Mouse (Mus musculus) kidney, adult 2 months (tissue): ENCODE results near the gene 4930438A08Rik. TPM values are rescaled to one million over a fixed set of nuclear protein-coding genes. Genes with fewer than 3 reads are reported as not detected.

ENCODE experiments used
- DNase-seq: peaks from one replicate; pipeline ENCODE4 v3.0.0; 2021
- H3K27ac ChIP-seq: fragments of 200-500 bp; 2 replicates; pipeline ENCODE4 v1.5.1; 2012; ENCODE audit warnings: low read depth, low read length, control low read depth, inconsistent platforms; ENCODE audit not compliant: insufficient read depth
- H3K27me3 ChIP-seq: fragments of 200-500 bp; replicated peaks from 2 replicates; pipeline ENCODE4 v1.6.1; 2012; ENCODE audit warnings: mild to moderate bottlenecking, moderate library complexity, low read length, inconsistent platforms; ENCODE audit not compliant: control insufficient read depth, insufficient read depth
- H3K36me3 ChIP-seq: fragments of 200-500 bp; 2 replicates; pipeline ENCODE4 v1.6.1; 2012; ENCODE audit warnings: mild to moderate bottlenecking, moderate library complexity, low read length, inconsistent platforms; ENCODE audit not compliant: control insufficient read depth, insufficient read depth
- H3K4me1 ChIP-seq: fragments of 200-500 bp; 2 replicates; pipeline ENCODE4 v1.6.1; 2011; ENCODE audit warnings: low read length; ENCODE audit not compliant: control insufficient read depth, insufficient read depth
- H3K4me3 ChIP-seq: fragments of 200-500 bp; 2 replicates; pipeline ENCODE4 v1.5.1; 2011; ENCODE audit warnings: mild to moderate bottlenecking, low read depth, low read length, control low read depth; ENCODE audit not compliant: insufficient read depth
- CTCF ChIP-seq: fragments of 200-500 bp; conservative IDR thresholded peaks from 2 replicates; pipeline ENCODE4 v1.5.1; 2011; ENCODE audit warnings: low read depth, mild to moderate bottlenecking, control low read depth, low read length, moderate library complexity, mixed read lengths; ENCODE audit not compliant: insufficient read depth, insufficient read length
- POLR2A ChIP-seq: fragments of 200-500 bp; IDR thresholded peaks from one replicate; pipeline ENCODE4 v1.6.1; 2011; ENCODE audit warnings: low read depth, low read length, control low read depth
- WGBS: fragments of 180-500 bp; shearing (Covaris S2); methylation state at CpG from one replicate; pipeline ENCODE4 v1.1.7; 2018; 5-methylcytosine and 5-hydroxymethylcytosine counted together
- polyA plus RNA-seq: library from polyadenylated mRNA; depleted of rRNA; stranded (reverse); fragments of >200 nt; gene quantifications from 2 replicates; pipeline ENCODE4 v1.2.3, GENCODE M21; 2012

The 4930438A08Rik gene
- polyA plus RNA-seq, 1 experiment: not detected

DNA sequence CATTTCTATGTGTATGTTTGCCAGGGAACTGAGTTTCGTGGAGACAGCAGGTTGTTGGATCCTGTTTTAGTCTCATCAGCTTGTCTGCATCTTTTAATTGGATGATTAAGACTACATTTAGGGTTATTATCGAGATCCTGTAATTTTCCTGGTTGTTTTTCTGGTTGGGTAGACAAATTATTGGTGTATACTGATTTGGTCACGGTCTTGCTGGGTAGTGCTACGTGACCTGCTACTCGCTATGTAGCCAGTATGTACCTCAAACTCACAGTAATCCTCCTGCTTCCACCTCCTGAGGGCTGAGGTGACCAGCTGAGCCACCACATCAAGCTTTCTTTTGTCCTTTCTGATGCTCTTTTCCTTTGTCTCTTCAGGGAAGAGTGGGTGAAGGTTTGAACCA lies 16.8 kb upstream of the 4930438A08Rik start:
- Histone ChIP-seq H3K36me3 (no peaks in the 10 kb centered on the region), H3K4me1 (no peaks in the 10 kb centered on the region), H3K27ac (no peak overlapping the region), H3K4me3 (no peak overlapping the region), H3K27me3 (no peaks in the 10 kb centered on the region)
- 85% methylated on average over 5 of the region's 5 CpGs for WGBS
- no peak for DNase-seq
- no peak for TF ChIP-seq CTCF
- no peak for TF ChIP-seq POLR2A

DNA sequence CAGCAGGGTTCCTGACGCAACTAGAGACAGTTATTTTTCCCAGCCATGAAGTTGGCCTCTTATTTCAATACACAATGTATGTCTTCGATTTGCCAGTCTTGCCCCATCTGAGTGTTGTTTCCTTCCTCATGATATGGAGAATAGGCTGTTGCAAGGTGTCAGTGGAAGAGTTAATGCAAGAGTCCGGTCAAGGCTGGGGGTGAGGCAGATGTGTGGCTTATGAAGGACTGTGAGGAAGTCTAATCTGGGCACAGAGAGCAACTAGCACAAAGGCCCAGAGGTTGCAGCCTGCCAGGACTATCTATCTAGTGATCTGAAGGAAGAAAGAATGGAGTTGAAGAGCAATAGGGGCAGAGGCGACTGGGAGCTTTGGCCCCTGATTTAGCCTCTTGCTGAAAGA lies 14.4 kb upstream of the 4930438A08Rik start:
- 90% methylated on average over 4 of the region's 4 CpGs for WGBS
- no peak overlapping the region for H3K27ac ChIP-seq
- H3K36me3 ChIP-seq: no peaks in the 10 kb centered on the region
- H3K4me3 ChIP-seq: no peak overlapping the region
- no peak for DNase-seq
- H3K27me3 ChIP-seq: no peaks in the 10 kb centered on the region
- H3K4me1 ChIP-seq: no peaks in the 10 kb centered on the region
- no peak for TF ChIP-seq POLR2A
- no peak for TF ChIP-seq CTCF

DNA sequence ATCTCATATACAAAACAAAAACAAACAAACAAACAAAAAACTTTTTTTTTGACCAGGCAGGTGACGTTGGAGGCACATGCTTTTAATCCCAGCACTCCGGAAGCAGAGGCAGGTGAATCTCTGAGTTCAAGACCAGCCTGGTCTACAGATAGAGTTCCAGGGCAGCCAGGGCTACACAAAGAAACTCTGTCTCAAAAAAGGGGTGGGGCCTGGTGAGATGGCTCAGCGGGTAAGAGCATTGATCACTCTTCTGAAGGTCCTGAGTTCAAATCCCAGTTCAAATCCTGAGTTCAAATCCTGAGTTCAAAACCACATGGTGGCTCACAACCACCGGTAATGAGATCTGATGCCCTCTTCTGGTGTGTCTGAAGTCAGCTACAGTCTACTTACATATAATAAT lies 12.8 kb upstream of the 4930438A08Rik start:
- no peak for DNase-seq
- 88% methylated on average over 4 of the region's 4 CpGs for WGBS
- no peaks in the 10 kb centered on the region for H3K36me3 ChIP-seq
- H3K4me1 ChIP-seq: no peaks in the 10 kb centered on the region
- TF ChIP-seq POLR2A: no peak
- no peak for TF ChIP-seq CTCF
- no peak overlapping the region for H3K27ac ChIP-seq
- no peak overlapping the region for H3K4me3 ChIP-seq
- H3K27me3 ChIP-seq: no peaks in the 10 kb centered on the region

- H3K27ac ChIP-seq: no peak overlapping the region
- no peaks in the 10 kb centered on the region for H3K36me3 ChIP-seq
- H3K27me3 ChIP-seq: no peaks in the 10 kb centered on the region
- no peak overlapping the region for H3K4me3 ChIP-seq
- no peaks in the 10 kb centered on the region for H3K4me1 ChIP-seq
- DNase-seq: no peak
- 94% methylated on average over 3 of the region's 3 CpGs for WGBS
- TF ChIP-seq CTCF (no peak), POLR2A (no peak)
Observed at GRCm38 (mm10) chr11:58262336-58262735, 12.3 kb upstream of the 4930438A08Rik start.

DNA sequence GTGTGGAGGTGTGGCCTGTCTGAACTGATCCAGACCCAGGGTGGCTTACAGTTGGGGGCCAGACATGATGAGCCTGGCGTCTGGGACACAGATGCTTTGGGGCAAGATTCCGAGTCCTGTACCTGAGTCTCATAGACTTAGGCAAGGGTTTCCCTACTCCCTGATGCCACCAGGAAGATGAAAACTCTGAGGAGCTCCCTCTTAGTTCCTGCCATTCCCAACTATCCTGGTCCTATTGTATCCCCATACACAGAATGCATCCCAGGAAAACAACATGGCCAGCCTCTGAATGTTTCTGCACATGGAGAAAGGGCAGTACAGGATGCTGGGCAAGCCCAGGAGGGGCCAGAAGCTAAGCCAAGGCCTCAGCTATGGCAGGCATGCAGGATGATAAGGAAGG lies 11.1 kb upstream of the 4930438A08Rik start:
- DNase-seq: no peak
- no peaks in the 10 kb centered on the region for H3K4me1 ChIP-seq
- H3K4me3 ChIP-seq: no peak overlapping the region
- no peaks in the 10 kb centered on the region for H3K27me3 ChIP-seq
- H3K36me3 ChIP-seq: no peaks in the 10 kb centered on the region
- TF ChIP-seq CTCF (no peak), POLR2A (no peak)
- 80% methylated on average over 2 of the region's 2 CpGs for WGBS
- no peak overlapping the region for H3K27ac ChIP-seq

DNA sequence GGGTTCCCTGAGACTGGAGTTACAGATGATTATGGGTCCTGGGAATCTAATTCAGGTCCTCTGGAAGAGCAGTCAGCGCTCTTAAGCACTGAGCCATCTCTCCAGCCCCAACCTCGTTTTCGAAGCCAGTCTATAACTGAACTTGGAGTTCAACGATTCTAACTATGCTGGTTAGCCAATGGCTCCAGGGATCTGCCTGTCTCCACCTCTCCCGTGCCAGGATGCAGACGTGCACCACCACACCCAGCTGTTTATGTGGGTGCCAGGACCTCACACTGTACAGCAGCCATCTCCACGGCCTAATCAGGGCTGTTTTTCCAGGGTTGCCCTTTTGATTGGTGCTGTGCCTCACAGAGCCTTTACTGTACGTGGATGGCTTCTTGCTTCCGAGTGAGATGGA lies 10.1 kb upstream of the 4930438A08Rik start:
- Histone ChIP-seq H3K36me3 (no peaks in the 10 kb centered on the region), H3K27me3 (no peaks in the 10 kb centered on the region), H3K27ac (no peak overlapping the region), H3K4me1 (no peaks in the 10 kb centered on the region), H3K4me3 (no peak overlapping the region)
- DNase-seq: no peak
- 64% methylated on average over 9 of the region's 9 CpGs for WGBS
- TF ChIP-seq POLR2A: no peak
- no peak for TF ChIP-seq CTCF

DNA sequence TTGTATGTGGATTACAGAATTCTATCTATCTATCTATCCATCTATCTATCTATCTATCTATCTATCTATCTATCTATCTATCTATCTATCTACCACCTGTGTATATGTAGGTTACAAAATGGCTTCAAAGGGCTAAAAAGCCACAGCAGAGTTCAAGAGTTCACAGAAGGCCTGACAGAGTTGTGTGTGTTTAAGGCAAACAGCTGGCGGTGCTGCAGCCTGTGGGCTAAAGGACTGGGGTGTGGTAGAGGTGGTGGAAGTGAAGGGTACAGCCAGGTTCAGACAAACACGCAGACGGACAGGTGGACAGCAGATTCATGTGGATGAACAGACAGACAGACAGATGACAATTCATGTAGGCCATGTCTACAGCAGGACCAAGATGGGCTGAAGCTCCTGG lies 6.3 kb upstream of the 4930438A08Rik start:
- WGBS: 95% methylated on average over 3 of the region's 3 CpGs
- no peak for DNase-seq
- H3K4me1 ChIP-seq: no peaks in the 10 kb centered on the region
- no peak for TF ChIP-seq POLR2A
- no peak for TF ChIP-seq CTCF
- H3K4me3 ChIP-seq: no peak overlapping the region
- H3K27ac ChIP-seq: no peak overlapping the region
- H3K27me3 ChIP-seq: no peaks in the 10 kb centered on the region
- H3K36me3 ChIP-seq: no peaks in the 10 kb centered on the region

GRCm38 (mm10) chr11:58275756-58276155 lies 1.2 kb downstream of the 4930438A08Rik start:
- WGBS: 80% methylated on average over 4 of the region's 4 CpGs
- no peaks in the 10 kb centered on the region for H3K36me3 ChIP-seq
- no peaks in the 10 kb centered on the region for H3K4me1 ChIP-seq
- DNase-seq: no peak
- no peaks in the 10 kb centered on the region for H3K27me3 ChIP-seq
- no peak overlapping the region for H3K4me3 ChIP-seq
- no peak overlapping the region for H3K27ac ChIP-seq
- TF ChIP-seq CTCF (no peak), POLR2A (no peak)
